Mouse (Mus musculus): ENCODE data around the gene Gnrhr.

- TF ChIP-seq MAX (IDR thresholded peaks at IDR 0.05; ENCODE audit: low read depth): no peak
- TF ChIP-seq MYOD1 (IDR thresholded peaks at IDR 0.05; ENCODE audit: control insufficient read depth in 1 of 3, insufficient read length in 2 of 3, low read depth in 2 of 3): no peak
- TF ChIP-seq POLR2A (IDR thresholded peaks at IDR 0.05; ENCODE audit: insufficient read length, low read depth): no peak
- no peak for TF ChIP-seq POLR2AphosphoS2 (IDR thresholded peaks at IDR 0.05; ENCODE audit: insufficient read length, low read depth)
Measured at GRCm38 (mm10) chr5:86244275-86244674, 46.6 kb upstream of the Gnrhr start.
